ENCODE assay signal across 14 mouse cellular contexts in the genomic region with DNA sequence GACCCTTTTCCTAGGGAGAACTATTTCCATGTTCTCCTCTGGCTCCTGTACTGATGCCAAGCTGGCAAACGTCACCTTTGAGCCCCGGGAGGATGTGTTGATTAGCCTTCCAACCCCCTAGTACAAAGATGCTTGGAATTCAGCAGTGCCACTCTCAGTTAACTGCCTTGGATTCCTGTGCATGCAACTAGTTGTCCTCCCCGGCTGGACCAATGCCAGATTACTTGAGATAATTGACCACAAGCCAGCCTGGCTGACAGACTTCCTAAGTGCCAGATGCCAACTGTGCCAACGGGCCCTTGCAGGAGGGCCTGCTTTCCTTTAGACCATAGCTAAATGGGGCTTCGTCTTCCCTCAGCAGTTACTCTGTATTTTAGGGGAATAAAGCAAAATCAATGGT. TPM values are rescaled to one million over a fixed set of nuclear protein-coding genes. Genes with fewer than 3 reads are reported as not detected.
DNase-seq lines count a peak whose midpoint lies in the region; ATAC-seq lines count a peak whose summit lies in the region.
"Had no signal": no experiment of that assay in that cellular context is flagged by ENCODE, and none has a peak within 500 bp of the region (broad histone marks: within the 10 kb centered on the region; RNA-seq: fewer than 3 reads in every experiment).

No protein-coding gene starts in this region.

- H3K4me1 ChIP-seq in heart, embryonic 12.5 days (replicated peaks) = peaks cover 21% of the 10 kb centered on the region

- no peak overlapping the region for H3K4me3 ChIP-seq in heart, embryonic 12.5 days
- H3K4me3 ChIP-seq: erythroblast, embryonic 14.5 days; limb, embryonic 13.5 days; midbrain, embryonic 15.5 days had no signal

- no peak for ATAC-seq in heart, embryonic 12.5 days (ENCODE audit: insufficient number of reproducible peaks, low FRiP score)
- no peak for ATAC-seq in cerebellum, adult (ENCODE audit: insufficient number of reproducible peaks, low FRiP score, low TSS enrichment)
- ATAC-seq: intestine, embryonic 16.5 days; midbrain, embryonic 15.5 days had no signal

- 14% methylated on average over 5 of the region's 5 CpGs for WGBS in heart, embryonic 12.5 days

- intact Hi-C loops in heart, postnatal 36 days (cut with DNase I) = no loop called here

- no peaks in the 10 kb centered on the region for H3K9me3 ChIP-seq in heart, embryonic 12.5 days (replicated peaks)
- H3K9me3 ChIP-seq: limb, embryonic 13.5 days; midbrain, embryonic 15.5 days had no signal

- H3K27me3 ChIP-seq in heart, embryonic 12.5 days (replicated peaks) = peaks cover 65% of the 10 kb centered on the region

- H3K9ac ChIP-seq in heart, embryonic 12.5 days = no peak overlapping the region
- H3K9ac ChIP-seq: limb, embryonic 13.5 days; midbrain, embryonic 15.5 days had no signal

- H3K27ac ChIP-seq in heart, embryonic 12.5 days (ENCODE audit: poor library complexity, severe bottlenecking) = no peak overlapping the region
- H3K27ac ChIP-seq: limb, embryonic 13.5 days; midbrain, embryonic 15.5 days had no signal

- H3K36me3 ChIP-seq in heart, embryonic 12.5 days = no peaks in the 10 kb centered on the region
- H3K36me3 ChIP-seq: G1E; limb, embryonic 13.5 days; midbrain, embryonic 15.5 days had no signal

- peak; percentile 54 for DNase-seq in heart, adult 8-10 months (ENCODE audit: low spot score)
- peak; percentile 34 for DNase-seq in right cerebral cortex, postnatal 4 days
- DNase-seq in right cerebral cortex, adult 18-20 months = no peak
- peak; percentile 41 to 50 for DNase-seq in heart, postnatal 36 days
- no peak for DNase-seq in gastrocnemius, postnatal 4 days (ENCODE audit: low spot score in 2 of 2)
- no peak for DNase-seq in cerebellum, adult 11-12 months
- DNase-seq: thymus, postnatal 25 days had no signal

- H3K4me2 ChIP-seq in heart, embryonic 12.5 days = no peak overlapping the region
- H3K4me2 ChIP-seq: limb, embryonic 13.5 days; midbrain, embryonic 15.5 days had no signal

RNA-seq across cellular contexts. Expression of gene Foxb2, which starts 5.1 kb away (rescaled TPM):
- not detected for total RNA-seq in heart, adult 8-10 months (2022)
- not detected in 2 replicates for polyA plus RNA-seq in heart, embryonic 12.5 days (2016; fragmentation: Nextera tagmentation; extraction: Ambion mirVana)
- total RNA-seq in heart, postnatal 36 days (2021) = not detected
- total RNA-seq in gastrocnemius, postnatal 4 days (2021) = not detected
- polyA plus RNA-seq: erythroblast, embryonic 14.5 days; G1E; intestine, embryonic 16.5 days had no signal

Comparison
In these comparisons a context has a peak if more than half of its experiments do, and no peak if none do; other contexts are left out.
1. DNase-seq: peak in heart, adult 8-10 months (single experiment), right cerebral cortex, postnatal 4 days (single experiment) and heart, postnatal 36 days (2 of 2); none in right cerebral cortex, adult 18-20 months (single experiment), gastrocnemius, postnatal 4 days (0 of 2) and cerebellum, adult 11-12 months (single experiment).